Mouse (Mus musculus) kidney, postnatal 14 days (tissue): ENCODE data around the gene Ext2.

Experiments used
- DNase-seq: peaks from one replicate; pipeline ENCODE4 v3.0.0; 2022; ENCODE audit warnings: mixed read lengths

Ext2 gene

GRCm38 (mm10) chr2:93737146-93737545 is 85.2 kb downstream of the Ext2 start:
- no peak for DNase-seq

DNA sequence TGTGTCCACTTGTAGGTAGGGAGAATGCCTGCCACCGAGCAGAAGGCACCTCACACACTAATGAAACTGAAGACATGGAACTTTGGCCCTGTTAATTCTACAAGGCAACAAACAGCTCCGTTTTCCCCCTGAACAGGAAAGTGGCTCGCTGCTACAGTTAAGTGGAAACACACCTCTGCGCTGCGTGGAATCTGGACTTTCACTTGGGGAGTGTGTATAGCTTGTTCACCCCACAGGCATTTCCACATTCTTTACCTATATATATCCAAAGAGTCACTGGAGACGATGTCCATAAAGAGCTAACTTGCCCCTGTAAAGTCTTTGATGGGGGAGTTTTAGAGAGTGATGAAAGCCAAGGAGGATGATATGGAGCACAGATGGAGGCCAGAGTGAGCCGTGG is 89.7 kb downstream of the Ext2 start:
- no peak for DNase-seq

GRCm38 (mm10) chr2:93729585-93729984 is 92.8 kb downstream of the Ext2 start:
- no peak for DNase-seq

DNA sequence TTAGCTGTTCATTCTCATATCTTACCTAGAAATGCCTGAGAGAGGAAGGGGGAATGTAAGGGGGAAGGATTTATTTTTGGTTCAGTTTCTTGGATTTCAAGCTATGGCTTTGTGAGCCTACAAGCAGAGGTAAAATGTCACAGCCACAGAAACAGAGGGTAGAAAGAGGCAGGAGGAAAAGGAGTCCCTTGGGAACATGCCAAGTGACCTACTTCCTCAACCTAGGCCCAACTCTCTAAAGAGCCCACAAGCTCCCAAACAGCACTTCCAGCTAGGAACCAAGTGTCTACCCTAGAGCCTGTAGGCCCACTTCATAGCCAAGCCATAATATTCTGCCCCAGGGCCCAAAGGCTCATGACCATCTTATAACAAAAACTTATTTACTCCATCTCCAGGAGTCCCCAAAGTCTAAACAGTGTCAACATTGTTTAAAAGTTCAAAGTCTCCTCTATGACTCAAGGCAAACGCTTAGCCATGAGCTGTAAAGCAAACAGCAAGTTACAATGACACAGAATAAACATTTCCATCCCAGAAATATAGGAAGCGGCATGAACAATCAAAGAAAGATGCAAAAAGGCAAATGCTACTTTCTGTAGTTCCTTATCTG is 99.1 kb downstream of the Ext2 start:
- DNase-seq, result no peak

DNA sequence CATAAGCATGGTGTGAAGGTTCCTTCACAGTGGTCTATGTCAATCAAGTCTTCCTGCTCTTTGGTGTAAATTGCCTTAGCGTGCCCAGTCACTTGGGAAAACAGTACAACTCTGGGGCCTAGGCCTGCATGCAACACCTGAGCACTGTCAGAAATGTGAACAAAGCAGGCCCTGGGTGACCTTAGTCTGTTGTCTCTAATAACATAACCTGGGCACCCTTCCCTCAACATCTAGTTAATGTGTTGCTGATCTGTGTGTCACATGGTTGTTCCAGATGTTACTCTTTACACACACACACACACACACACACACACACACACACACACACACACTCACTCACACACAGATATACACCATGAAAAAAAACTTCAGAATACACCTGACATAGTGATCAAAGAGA is 101.4 kb downstream of the Ext2 start:
- DNase-seq, result no peak

GRCm38 (mm10) chr2:93719792-93720675 is 102.3 kb downstream of the Ext2 start:
- no peak for DNase-seq

- DNase-seq, result no peak
Observed at GRCm38 (mm10) chr2:93713267-93713666, 109.1 kb downstream of the Ext2 start.

DNA sequence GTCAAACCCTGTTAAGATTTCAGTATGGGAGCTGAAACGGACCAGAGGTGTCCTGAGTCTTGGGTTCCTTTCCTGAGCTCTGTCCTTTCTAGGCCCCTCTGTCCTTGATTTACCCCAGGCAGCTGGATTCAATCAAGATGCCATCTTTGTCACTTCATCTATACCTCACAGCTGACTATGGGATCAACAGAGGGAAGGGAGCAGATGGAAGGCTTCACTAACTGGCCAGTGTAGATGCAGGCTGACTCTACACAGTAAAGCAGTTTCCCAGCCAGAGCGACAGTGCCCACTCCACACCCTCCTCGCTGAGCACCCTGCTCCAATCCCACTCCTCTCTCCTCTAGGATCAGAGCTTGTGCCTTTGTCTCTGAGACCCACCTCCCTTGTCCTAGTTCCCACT is 110.9 kb downstream of the Ext2 start:
- DNase-seq, result no peak

GRCm38 (mm10) chr2:93709696-93710095 is 112.7 kb downstream of the Ext2 start:
- no peak for DNase-seq

DNA sequence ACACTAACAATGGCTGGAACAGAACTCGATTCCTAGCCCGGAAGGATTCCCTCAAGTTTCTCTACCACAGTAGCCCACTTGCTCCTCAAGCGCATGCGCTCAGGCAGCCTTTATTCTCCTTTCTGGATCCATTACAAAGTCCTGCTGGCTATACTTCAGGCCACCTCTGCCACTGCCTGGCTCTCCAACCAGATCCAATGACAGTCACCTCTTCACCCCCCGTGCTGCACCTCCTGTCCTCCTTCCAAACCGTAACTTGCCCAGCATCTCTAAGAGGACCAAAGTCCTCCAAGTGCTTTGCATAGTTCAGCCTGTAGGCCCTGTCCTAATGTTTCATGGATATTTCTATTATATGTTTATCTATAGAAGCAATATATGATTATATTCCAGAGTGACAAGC is 113.1 kb downstream of the Ext2 start:
- no peak for DNase-seq

GRCm38 (mm10) chr2:93706825-93707224 is 115.5 kb downstream of the Ext2 start:
- no peak for DNase-seq

- DNase-seq, result no peak
Observed at GRCm38 (mm10) chr2:93706407-93706806, 116.0 kb downstream of the Ext2 start.

DNA sequence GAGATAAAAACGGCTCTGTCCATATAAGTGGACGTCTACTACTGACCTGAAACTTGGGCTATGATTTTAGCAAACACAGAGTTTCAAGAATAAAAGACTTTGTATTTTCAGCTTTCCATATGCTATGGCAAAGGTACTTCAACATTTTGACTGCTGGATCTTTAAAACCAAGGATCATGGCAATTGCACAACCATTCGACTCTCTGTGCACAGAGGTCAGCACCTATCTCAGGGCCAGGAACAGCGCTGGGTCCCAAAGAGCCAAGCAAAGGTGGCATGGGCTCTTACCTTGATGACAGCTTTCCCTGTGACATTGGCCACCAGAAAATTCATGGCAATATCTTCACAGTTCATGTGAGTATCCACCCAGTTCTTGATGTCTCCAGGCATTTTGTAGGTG is 118.2 kb downstream of the Ext2 start:
- DNase-seq, result no peak

DNA sequence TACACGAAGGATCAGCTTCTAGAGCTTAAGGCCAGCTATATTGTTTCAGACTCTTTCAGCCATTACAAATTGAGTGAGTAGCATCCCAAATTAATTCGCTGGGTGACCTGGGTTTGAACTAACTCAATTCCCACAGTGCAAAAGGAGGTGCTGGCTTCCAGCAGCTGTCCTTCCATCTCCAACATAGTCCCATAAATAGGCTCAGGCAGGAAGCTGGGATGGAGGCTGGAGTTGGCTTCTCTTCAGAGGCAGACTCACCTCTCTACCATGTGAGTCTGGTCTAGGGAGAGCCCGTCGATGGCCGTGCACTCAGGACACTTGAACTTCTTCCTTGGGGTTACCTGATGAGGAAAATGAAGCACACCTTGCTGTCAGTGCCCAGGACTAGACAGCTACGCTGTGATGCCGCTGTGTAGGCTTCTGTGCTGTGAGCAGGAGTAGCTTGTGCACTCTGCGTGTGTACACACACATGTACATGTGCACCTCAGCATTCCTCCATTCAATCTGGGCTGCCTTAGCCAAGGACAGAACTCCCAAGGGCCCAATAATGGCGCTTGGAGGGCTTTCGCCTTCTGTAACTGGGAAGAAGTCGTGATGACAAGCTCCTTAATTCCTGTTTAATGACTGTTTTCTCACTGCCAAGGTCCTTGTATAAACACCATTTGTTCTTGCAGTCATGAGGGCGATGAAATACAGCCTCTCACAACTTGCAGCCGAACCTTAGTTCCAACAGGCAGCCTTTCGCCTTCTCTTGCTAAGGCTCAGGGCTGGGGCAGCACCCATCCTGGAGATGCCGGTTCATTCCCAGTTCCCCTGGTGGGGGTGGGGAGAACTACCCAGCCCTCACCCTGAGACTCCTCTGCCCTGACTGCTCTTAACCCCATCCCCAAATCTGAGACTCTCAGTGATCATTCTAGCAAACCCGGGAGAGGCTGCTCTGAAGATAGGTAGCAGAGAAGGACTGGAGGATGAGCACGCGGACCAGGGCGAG is 119.1 kb downstream of the Ext2 start:
- peak; percentile 48 for DNase-seq

DNA sequence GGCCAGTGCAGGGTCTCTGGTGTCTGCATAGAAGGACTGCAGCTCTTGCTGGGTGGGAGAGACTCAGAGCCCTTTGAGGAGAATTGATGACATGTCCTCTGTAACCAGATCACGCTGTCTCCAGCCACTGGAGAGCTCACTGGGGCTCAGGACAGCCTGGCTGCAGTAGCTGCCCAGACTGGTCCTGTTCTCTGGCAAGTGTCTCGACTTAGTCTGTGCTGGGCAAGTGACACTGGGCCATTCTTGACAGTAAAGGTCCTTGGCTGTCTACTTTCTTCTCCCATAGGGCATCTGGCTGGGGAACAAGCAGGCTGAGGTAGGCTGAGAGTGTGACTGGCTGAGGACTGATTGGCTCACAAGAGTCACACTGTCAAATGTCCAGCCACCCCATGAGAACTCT is 123.0 kb downstream of the Ext2 start:
- DNase-seq, result no peak

- no peak for DNase-seq
Observed at GRCm38 (mm10) chr2:93696181-93696641, 126.2 kb downstream of the Ext2 start.

- DNase-seq, result no peak
Observed at GRCm38 (mm10) chr2:93693101-93693500, 129.3 kb downstream of the Ext2 start.

- DNase-seq, result no peak
Observed at GRCm38 (mm10) chr2:93690064-93690930, 132.1 kb downstream of the Ext2 start.

GRCm38 (mm10) chr2:93683674-93684073 is 138.7 kb downstream of the Ext2 start:
- no peak for DNase-seq

- no peak for DNase-seq
Observed at GRCm38 (mm10) chr2:93682601-93683202, 139.7 kb downstream of the Ext2 start.

GRCm38 (mm10) chr2:93681321-93681720 is 141.0 kb downstream of the Ext2 start:
- no peak for DNase-seq

GRCm38 (mm10) chr2:93677231-93677630 is 145.1 kb downstream of the Ext2 start:
- DNase-seq, result no peak
